In genomic region chr14:76899331-76899730, GRCm38 (mm10) we compare ENCODE assay signal across 13 mouse cellular contexts.
DNase-seq lines count a peak whose midpoint lies in the region; ATAC-seq and TF ChIP-seq lines count a peak whose summit lies in the region.
"Had no signal": no experiment of that assay in that cellular context is flagged by ENCODE, and none has a peak within 500 bp of the region (broad histone marks: within the 10 kb centered on the region; RNA-seq: fewer than 3 reads in every experiment).

No protein-coding gene starts in this region.

- no peak overlapping the region for H3K4me2 ChIP-seq in kidney, postnatal 0 days (ENCODE audit: low read length)
- H3K4me2 ChIP-seq in lung, postnatal 0 days (replicated peaks; ENCODE audit: low read depth, low read length) = no peak overlapping the region
- H3K4me2 ChIP-seq: neural tube, embryonic 13.5 days had no signal

- H3K36me3 ChIP-seq in kidney, postnatal 0 days (ENCODE audit: insufficient read depth, low read length) = no peaks in the 10 kb centered on the region
- no peaks in the 10 kb centered on the region for H3K36me3 ChIP-seq in lung, postnatal 0 days (ENCODE audit: insufficient read depth, low read length)
- H3K36me3 ChIP-seq: neural tube, embryonic 13.5 days had no signal

- no peaks in the 10 kb centered on the region for H3K9me3 ChIP-seq in kidney, postnatal 0 days (replicated peaks; ENCODE audit: low read length)
- H3K9me3 ChIP-seq in lung, postnatal 0 days (ENCODE audit: low read length) = no peaks in the 10 kb centered on the region
- H3K9me3 ChIP-seq: neural tube, embryonic 13.5 days had no signal

- TF ChIP-seq EP300 in lung, postnatal 0 days (IDR thresholded peaks at IDR 0.05) = peak; percentile 75

- no peaks in the 10 kb centered on the region for H3K4me1 ChIP-seq in kidney, postnatal 0 days (replicated peaks; ENCODE audit: insufficient read depth, low read length)
- H3K4me1 ChIP-seq in lung, postnatal 0 days (ENCODE audit: insufficient read depth, low read depth, low read length) = peaks cover 6% of the 10 kb centered on the region; the same call in 1 of the 2 replicates
- H3K4me1 ChIP-seq: neural tube, embryonic 13.5 days had no signal

- no peak overlapping the region for H3K4me3 ChIP-seq in kidney, postnatal 0 days (replicated peaks; ENCODE audit: low read depth, low read length)
- no peak overlapping the region for H3K4me3 ChIP-seq in lung, postnatal 0 days (ENCODE audit: low read depth, low read length)
- H3K4me3 ChIP-seq: neural tube, embryonic 13.5 days had no signal

- H3K9ac ChIP-seq in kidney, postnatal 0 days (ENCODE audit: low read depth, low read length) = no peak overlapping the region
- H3K9ac ChIP-seq in lung, postnatal 0 days (replicated peaks; ENCODE audit: low read depth) = no peak overlapping the region
- H3K9ac ChIP-seq: liver, embryonic 14.5 days; neural tube, embryonic 13.5 days had no signal

- H3K27ac ChIP-seq in kidney, postnatal 0 days = no peak overlapping the region
- H3K27ac ChIP-seq in lung, postnatal 0 days (ENCODE audit: low read length) = no peak overlapping the region
- H3K27ac ChIP-seq: liver, embryonic 14.5 days; neural tube, embryonic 13.5 days had no signal

- no peak for ATAC-seq in kidney, postnatal 0 days (replicated peaks; ENCODE audit: low FRiP score, low read depth)
- peak; percentile 87 for ATAC-seq in lung, postnatal 0 days

- 23% methylated on average over 3 of the region's 3 CpGs for WGBS in kidney, postnatal 0 days
- 16% methylated on average over 3 of the region's 3 CpGs for WGBS in lung, postnatal 0 days

- DNase-seq in adrenal gland, adult 2 months = peak; percentile 17
- no peak for DNase-seq in adrenal gland, adult 8-10 months
- peak; percentile 40 for DNase-seq in kidney, postnatal 0 days (ENCODE audit: low spot score)
- no peak for DNase-seq in kidney, adult 18-20 months
- peak; percentile 61 for DNase-seq in adipocyte (ENCODE audit: low spot score)
- DNase-seq in lung, postnatal 0 days (ENCODE audit: low spot score) = peak; percentile 93
- DNase-seq in MN1 (ENCODE audit: low spot score) = no peak
- no peak for DNase-seq in left cerebral cortex, postnatal 14 days (ENCODE audit: low spot score in 2 of 2)
- DNase-seq: cerebellum, adult 9-11 months; midbrain, embryonic 14.5 days; right cerebral cortex, adult 18-20 months had no signal

- no peak for TF ChIP-seq CTCF in kidney, postnatal 0 days (IDR thresholded peaks at IDR 0.05; ENCODE audit: low read depth)
- peak; percentile 11; the same call in 1 of the 2 replicates for TF ChIP-seq CTCF in lung, postnatal 0 days (IDR thresholded peaks at IDR 0.05)

- intact Hi-C loops in left cerebral cortex, postnatal 14 days (cut with DNase I) = no loop called here

- H3K27me3 ChIP-seq in kidney, postnatal 0 days (ENCODE audit: insufficient read depth, low read length) = no peaks in the 10 kb centered on the region
- no peaks in the 10 kb centered on the region for H3K27me3 ChIP-seq in lung, postnatal 0 days (replicated peaks; ENCODE audit: insufficient read depth, low read length)
- H3K27me3 ChIP-seq: neural tube, embryonic 13.5 days had no signal

Comparison
In these comparisons a context has a peak if more than half of its experiments do, and no peak if none do; other contexts are left out.
1. DNase-seq: peak in adrenal gland, adult 2 months (single experiment), kidney, postnatal 0 days (single experiment), adipocyte (single experiment) and lung, postnatal 0 days (single experiment); none in adrenal gland, adult 8-10 months (single experiment), kidney, adult 18-20 months (single experiment), MN1 (single experiment) and left cerebral cortex, postnatal 14 days (0 of 2).